21 mouse cellular contexts compared by ENCODE assay signal in genomic region chr1:136934051-136934450, GRCm38 (mm10). TPM values are rescaled to one million over a fixed set of nuclear protein-coding genes. Genes with fewer than 3 reads are reported as not detected.
"Had no signal": no experiment of that assay in that cellular context is flagged by ENCODE, and none has a peak within 500 bp of the region (broad histone marks: within the 10 kb centered on the region; RNA-seq: fewer than 3 reads in every experiment).

No protein-coding gene starts in this region.

- H3K27ac ChIP-seq: kidney, postnatal 0 days; limb, embryonic 13.5 days; liver, embryonic 14.5 days; midbrain, embryonic 10.5 days; neural tube, embryonic 15.5 days had no signal

- H3K4me2 ChIP-seq: limb, embryonic 13.5 days; lung, embryonic 14.5 days; neural tube, embryonic 15.5 days had no signal

- H3K36me3 ChIP-seq: limb, embryonic 13.5 days; midbrain, embryonic 10.5 days; neural tube, embryonic 15.5 days had no signal

- H3K9me3 ChIP-seq: limb, embryonic 13.5 days; midbrain, embryonic 10.5 days; neural tube, embryonic 15.5 days had no signal

- H3K4me3 ChIP-seq: limb, embryonic 13.5 days; midbrain, embryonic 10.5 days; myocyte; neural tube, embryonic 15.5 days had no signal

- H3K27me3 ChIP-seq: limb, embryonic 13.5 days had no signal

- H3K4me1 ChIP-seq: midbrain, embryonic 10.5 days; neural tube, embryonic 15.5 days had no signal

- H3K9ac ChIP-seq: limb, embryonic 13.5 days; liver, embryonic 14.5 days; lung, embryonic 14.5 days; neural tube, embryonic 15.5 days had no signal

- DNase-seq: kidney, adult 11 months; kidney, adult 9 months; kidney, postnatal 36 days; layer of hippocampus, adult 9-11 months; layer of hippocampus, postnatal 36 days; lung, embryonic 14.5 days; lung, postnatal 10 days; lung, postnatal 4 days; midbrain, embryonic 14.5 days; retina, postnatal 1 day; right cerebral cortex, postnatal 4 days; spleen, adult 18-20 months; thymus, postnatal 36 days had no signal

RNA-seq across cellular contexts. Expression of gene Nr5a2, which starts 26.2 kb away (rescaled TPM):
- total RNA-seq: layer of hippocampus, adult 18-20 months; layer of hippocampus, postnatal 36 days; megakaryocyte, adult 5-6 weeks had no signal
- polyA plus RNA-seq: myocyte had no signal
